ENCODE assay signal across 21 mouse cellular contexts in genomic region chr7:91414749-91415148, GRCm38 (mm10).
DNase-seq lines count a peak whose midpoint lies in the region; ATAC-seq lines count a peak whose summit lies in the region.
"Had no signal": no experiment of that assay in that cellular context is flagged by ENCODE, and none has a peak within 500 bp of the region (broad histone marks: within the 10 kb centered on the region; RNA-seq: fewer than 3 reads in every experiment).

No protein-coding gene starts in this region.

- peak; percentile 78 for ATAC-seq in frontal cortex, adult (ENCODE audit: low TSS enrichment)
- ATAC-seq: forebrain, embryonic 13.5 days had no signal

- H3K4me3 ChIP-seq in midbrain, embryonic 10.5 days: no peak overlapping the region
- H3K4me3 ChIP-seq: forebrain, embryonic 13.5 days; heart, embryonic 15.5 days; hindbrain, embryonic 15.5 days; neural tube, embryonic 15.5 days had no signal

- H3K9me3 ChIP-seq in midbrain, embryonic 10.5 days (replicated peaks): no peaks in the 10 kb centered on the region
- H3K9me3 ChIP-seq: forebrain, embryonic 13.5 days; heart, embryonic 15.5 days; hindbrain, embryonic 15.5 days; neural tube, embryonic 15.5 days had no signal

- 88% methylated on average over 2 of the region's 2 CpGs for WGBS in midbrain, embryonic 10.5 days

- no peaks in the 10 kb centered on the region for H3K27me3 ChIP-seq in midbrain, embryonic 10.5 days (ENCODE audit: low read depth, poor library complexity, severe bottlenecking)
- H3K27me3 ChIP-seq: forebrain, embryonic 13.5 days; heart, embryonic 15.5 days; hindbrain, embryonic 15.5 days; neural tube, embryonic 15.5 days had no signal

- H3K4me1 ChIP-seq in midbrain, embryonic 10.5 days: no peaks in the 10 kb centered on the region
- H3K4me1 ChIP-seq: forebrain, embryonic 13.5 days; heart, embryonic 15.5 days; hindbrain, embryonic 15.5 days; neural tube, embryonic 15.5 days had no signal

- intact Hi-C loops in left cerebral cortex, postnatal 4 days (cut with DNase I): no loop called here

- no peak overlapping the region for H3K27ac ChIP-seq in midbrain, embryonic 10.5 days (replicated peaks)
- H3K27ac ChIP-seq: forebrain, embryonic 13.5 days; heart, embryonic 15.5 days; hindbrain, embryonic 15.5 days; kidney, postnatal 0 days; macrophage; neural tube, embryonic 15.5 days had no signal

- DNase-seq in frontal cortex, postnatal 25 days (ENCODE audit: low spot score in 2 of 2): no peak
- DNase-seq in left cerebral cortex, adult 18-20 months (ENCODE audit: low spot score in 2 of 2): peak; percentile 42 to 58
- DNase-seq in left cerebral cortex, postnatal 4 days: no peak
- peak; percentile 81 for DNase-seq in layer of hippocampus, adult 9-11 months
- peak; percentile 54 to 55 for DNase-seq in right cerebral cortex, postnatal 36 days (ENCODE audit: low spot score in 2 of 2)
- DNase-seq in heart, adult 18-20 months: no peak
- DNase-seq in midbrain, embryonic 10.5 days (ENCODE audit: low spot score): no peak
- DNase-seq: adrenal gland, postnatal 25 days; cerebellum, adult 18-20 months; cerebellum, postnatal 25 days; gastrocnemius, postnatal 36 days; heart, postnatal 36 days; kidney, adult 2 months; thymus, postnatal 25 days had no signal

- no peaks in the 10 kb centered on the region for H3K36me3 ChIP-seq in midbrain, embryonic 10.5 days
- H3K36me3 ChIP-seq: heart, embryonic 15.5 days; hindbrain, embryonic 15.5 days; neural tube, embryonic 15.5 days had no signal

Comparison
In these comparisons a context has a peak if more than half of its experiments do, and no peak if none do; other contexts are left out.
1. DNase-seq: peak in left cerebral cortex, adult 18-20 months (2 of 2), layer of hippocampus, adult 9-11 months (single experiment) and right cerebral cortex, postnatal 36 days (2 of 2); none in frontal cortex, postnatal 25 days (0 of 2), left cerebral cortex, postnatal 4 days (single experiment), heart, adult 18-20 months (0 of 2) and midbrain, embryonic 10.5 days (single experiment).